Mouse (Mus musculus): ENCODE results near the gene Ccdc30. TPM values are rescaled to one million over a fixed set of nuclear protein-coding genes. Genes with fewer than 3 reads are reported as not detected.

The Ccdc30 gene
- polyA plus RNA-seq, 1 experiment, result 6.0 TPM

DNA sequence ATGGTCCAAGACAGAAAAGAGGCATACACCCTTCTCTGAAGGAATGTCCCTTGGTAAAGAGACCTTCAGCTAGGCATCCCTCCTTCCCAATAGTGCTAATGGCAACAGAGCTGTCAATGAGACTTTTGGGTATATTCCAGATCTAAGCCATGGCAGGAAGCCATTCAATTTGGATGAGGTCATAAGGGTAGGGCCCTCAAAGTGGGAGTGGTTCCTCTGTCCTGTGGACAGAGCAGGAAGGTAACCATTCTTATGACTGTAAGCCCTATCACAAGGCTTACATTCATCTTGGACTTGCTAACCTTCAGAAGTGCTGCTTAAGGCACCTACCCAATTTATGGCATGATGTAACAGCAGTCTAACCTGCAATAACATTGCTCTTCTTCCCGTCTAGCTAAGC, 140.7 kb downstream of the Ccdc30 start:
- H3K4me1 ChIP-seq (ENCODE audit: control insufficient read depth, insufficient read depth, low read length), result no peaks in the 10 kb centered on the region
- H3K9me3 ChIP-seq (replicated peaks; ENCODE audit: control insufficient read depth, insufficient read depth, low read length, poor library complexity, severe bottlenecking), result no peaks in the 10 kb centered on the region
- no peak for TF ChIP-seq CTCF (IDR thresholded peaks at IDR 0.05; ENCODE audit: low read depth, low read length)
- no peak for TF ChIP-seq POLR2A (IDR thresholded peaks at IDR 0.05; ENCODE audit: insufficient read depth, low read length)
- TF ChIP-seq EP300 (IDR thresholded peaks at IDR 0.05; ENCODE audit: insufficient read depth, low read depth, low read length), result no peak
- no peak overlapping the region for H3K9ac ChIP-seq (ENCODE audit: low read depth, poor library complexity, severe bottlenecking)
- no peak overlapping the region for H3K4me3 ChIP-seq (ENCODE audit: low read depth, low read length)
- H3K27me3 ChIP-seq (ENCODE audit: control insufficient read depth, insufficient read depth, low read length, poor library complexity, severe bottlenecking), result no peaks in the 10 kb centered on the region
- H3K36me3 ChIP-seq (ENCODE audit: control insufficient read depth, insufficient read depth, low read length, poor library complexity, severe bottlenecking), result peaks cover 85% of the 10 kb centered on the region
- H3K27ac ChIP-seq (ENCODE audit: insufficient read depth, low read length), result no peak overlapping the region

Other genes starting within 250 kb of the Ccdc30 start
- gene Zfp691, start 241.3 kb downstream of the Ccdc30 start, polyA plus RNA-seq (2011; ENCODE audit: insufficient read depth, insufficient read length, low read depth, missing spikeins), result 12.3 and 14.8 TPM in 2 replicates
- 0.37 and 0.52 TPM in 2 replicates for gene Ermap, start 225.5 kb downstream of the Ccdc30 start, polyA plus RNA-seq (2011; ENCODE audit: insufficient read depth, insufficient read length, low read depth, missing spikeins)
- 34.2 and 39.1 TPM in 2 replicates for gene Svbp, start 220.2 kb downstream of the Ccdc30 start, polyA plus RNA-seq (2011; ENCODE audit: insufficient read depth, insufficient read length, low read depth, missing spikeins)
- 0.73 TPM in 1 of 2 replicates, not detected in the other for gene Tmem269, start 197.3 kb downstream of the Ccdc30 start, polyA plus RNA-seq (2011; ENCODE audit: insufficient read depth, insufficient read length, low read depth, missing spikeins)
- 20.7 and 21.0 TPM in 2 replicates for gene AU022252, start 182.8 kb downstream of the Ccdc30 start, polyA plus RNA-seq (2011; ENCODE audit: insufficient read depth, insufficient read length, low read depth, missing spikeins)
- 25.8 and 30.0 TPM in 2 replicates for gene P3h1, start 182.6 kb downstream of the Ccdc30 start, polyA plus RNA-seq (2011; ENCODE audit: insufficient read depth, insufficient read length, low read depth, missing spikeins)
- 0.15 and 0.35 TPM in 2 replicates for gene Cldn19, start 160.1 kb downstream of the Ccdc30 start, polyA plus RNA-seq (2011; ENCODE audit: insufficient read depth, insufficient read length, low read depth, missing spikeins)
- gene Ybx1, start 120.9 kb downstream of the Ccdc30 start, polyA plus RNA-seq (2011; ENCODE audit: insufficient read depth, insufficient read length, low read depth, missing spikeins), result 1,520 and 1,534 TPM in 2 replicates
- 135 and 148 TPM in 2 replicates for gene Ppih, start 95.0 kb downstream of the Ccdc30 start, polyA plus RNA-seq (2011; ENCODE audit: insufficient read depth, insufficient read length, low read depth, missing spikeins)
- 13.3 and 15.5 TPM in 2 replicates for gene Ppcs, start 6.9 kb upstream of the Ccdc30 start, polyA plus RNA-seq (2011; ENCODE audit: insufficient read depth, insufficient read length, low read depth, missing spikeins)
- gene Zmynd12, start 7.3 kb upstream of the Ccdc30 start, polyA plus RNA-seq (2011; ENCODE audit: insufficient read depth, insufficient read length, low read depth, missing spikeins), result 0.96 TPM in 1 of 2 replicates, not detected in the other
- 3.3 and 5.5 TPM in 2 replicates for gene Rimkla, start 77.1 kb upstream of the Ccdc30 start, polyA plus RNA-seq (2011; ENCODE audit: insufficient read depth, insufficient read length, low read depth, missing spikeins)
- gene Foxj3, start 121.5 kb upstream of the Ccdc30 start, polyA plus RNA-seq (2011; ENCODE audit: insufficient read depth, insufficient read length, low read depth, missing spikeins), result 47.9 and 51.0 TPM in 2 replicates
- gene Frg2f1, start 124.0 kb upstream of the Ccdc30 start, polyA plus RNA-seq (2011; ENCODE audit: insufficient read depth, insufficient read length, low read depth, missing spikeins), result 1.2 and 2.2 TPM in 2 replicates
- gene Guca2a, start 222.2 kb upstream of the Ccdc30 start, polyA plus RNA-seq (2011; ENCODE audit: insufficient read depth, insufficient read length, low read depth, missing spikeins), result not detected in 2 replicates
- gene Guca2b, start 243.4 kb upstream of the Ccdc30 start, polyA plus RNA-seq (2011; ENCODE audit: insufficient read depth, insufficient read length, low read depth, missing spikeins), result not detected in 2 replicates